Mouse (Mus musculus) cerebellum, adult 2 months (tissue): ENCODE results near the gene Lhfpl3. TPM values are rescaled to one million over a fixed set of nuclear protein-coding genes. Genes with fewer than 3 reads are reported as not detected.
A peak's percentile ranks its signal among the peaks of the same experiment; 100 is the strongest.

Source experiments
- DNase-seq, 2 experiments: peaks; one replicate each; pipeline ENCODE4 v3.0.0; 2021
- H3K27ac ChIP-seq: fragments of 200-500 bp; 2 replicates; pipeline ENCODE4 v1.5.1; 2012; ENCODE audit warnings: low read length, control low read depth, inconsistent platforms; ENCODE audit not compliant: insufficient read depth
- H3K27me3 ChIP-seq: fragments of 200-500 bp; 2 replicates; pipeline ENCODE4 v1.6.1; 2012; ENCODE audit warnings: inconsistent platforms, mild to moderate bottlenecking, low read length, moderate library complexity; ENCODE audit not compliant: control insufficient read depth, insufficient read depth
- H3K4me1 ChIP-seq: fragments of 200-500 bp; 2 replicates; pipeline ENCODE4 v1.6.1; 2011; ENCODE audit warnings: low read length; ENCODE audit not compliant: control insufficient read depth, insufficient read depth
- H3K4me3 ChIP-seq: fragments of 200-500 bp; replicated peaks from 2 replicates; pipeline ENCODE3; 2011; ENCODE audit warnings: mild to moderate bottlenecking, low read depth, low read length, control low read depth; ENCODE audit not compliant: insufficient read depth
- CTCF ChIP-seq: fragments of 200-500 bp; IDR thresholded peaks from 2 replicates; pipeline ENCODE4 v1.5.1; 2011; ENCODE audit warnings: low read depth, mild to moderate bottlenecking, control low read depth, low read length, moderate library complexity, borderline replicate concordance; ENCODE audit not compliant: insufficient read depth
- POLR2A ChIP-seq: fragments of 200-500 bp; IDR thresholded peaks from 2 replicates; pipeline ENCODE4 v1.6.1; 2011; ENCODE audit warnings: low read length, control low read depth, borderline replicate concordance; ENCODE audit not compliant: insufficient read depth
- WGBS: fragments of 180-500 bp; shearing (Covaris S2); methylation state at CpG from one replicate; pipeline ENCODE4 v1.1.7; 2018; 5-methylcytosine and 5-hydroxymethylcytosine counted together
- polyA plus RNA-seq: library from polyadenylated mRNA; depleted of rRNA; stranded (reverse); fragments of >200 nt; gene quantifications from 2 replicates; pipeline ENCODE4 v1.2.3, GENCODE M21; 2012; rRNA removed

Gene Lhfpl3
- polyA plus RNA-seq, 1 experiment: 31.5 TPM

GRCm38 (mm10) chr5:23279364-23279763 is 533.5 kb downstream of the Lhfpl3 start:
- no peak overlapping the region for H3K4me3 ChIP-seq
- no peaks in the 10 kb centered on the region for H3K4me1 ChIP-seq
- WGBS: 91% methylated on average over 7 of the region's 7 CpGs
- H3K27ac ChIP-seq: no peak overlapping the region
- no peak for DNase-seq
- no peak for TF ChIP-seq CTCF
- no peaks in the 10 kb centered on the region for H3K27me3 ChIP-seq

GRCm38 (mm10) chr5:23284884-23285283 is 539.0 kb downstream of the Lhfpl3 start:
- peak in 1 of 2 experiments; percentile 6 for DNase-seq
- Histone ChIP-seq H3K27ac (no peak overlapping the region), H3K27me3 (no peaks in the 10 kb centered on the region), H3K4me1 (no peaks in the 10 kb centered on the region), H3K4me3 (no peak overlapping the region)
- 20% methylated on average over 3 of the region's 3 CpGs for WGBS
- TF ChIP-seq POLR2A (no peak), CTCF (peak; percentile 35; the same call in 1 of the 2 replicates)

- no peak for DNase-seq
- Histone ChIP-seq H3K4me1 (no peaks in the 10 kb centered on the region), H3K27me3 (no peaks in the 10 kb centered on the region), H3K4me3 (no peak overlapping the region), H3K27ac (no peak overlapping the region)
- TF ChIP-seq CTCF: no peak
These were observed 543.3 kb downstream of the Lhfpl3 start for GRCm38 (mm10) chr5:23289149-23289548.

Other genes starting within 250 kb of the Lhfpl3 start
- 9.7 and 10.3 TPM in 2 replicates for gene Orc5, start 195.6 kb upstream of the Lhfpl3 start, polyA plus RNA-seq